Mouse (Mus musculus) midbrain, embryonic 14.5 days (tissue): ENCODE measurements at regions not wholly inside any gene's neighbourhood (a gene's known extent, or its start where the extent isn't known, plus 50 kb on each side); places are given as distances from the start of the nearest gene placed in this dataset.

Source experiments
- ATAC-seq: fragments of 200-750 bp; cut with Nextera tagmentation; 2 replicates; pipeline ENCODE4 v1.8.0; 2017; ENCODE audit warnings: moderate number of reproducible peaks, moderate library complexity; ENCODE audit not compliant: low FRiP score, low TSS enrichment
- DNase-seq: peaks from one replicate; pipeline ENCODE4 v3.0.0-alpha.2; 2015
- H3K27ac ChIP-seq: fragments of 300-500 bp; sonication (generic); replicated peaks from 2 replicates; pipeline ENCODE4 v1.5.1; 2014; ENCODE audit warnings: mild to moderate bottlenecking, low read depth, low read length, moderate library complexity
- H3K27me3 ChIP-seq: fragments of 300-500 bp; sonication (generic); 2 replicates; pipeline ENCODE4 v1.6.1; 2014; ENCODE audit warnings: low read length, control low read depth, mixed read lengths; ENCODE audit not compliant: control insufficient read depth, insufficient read depth
- H3K36me3 ChIP-seq: fragments of 300-500 bp; sonication (generic); 2 replicates; pipeline ENCODE4 v1.6.1; 2014; ENCODE audit warnings: low read length, control low read depth; ENCODE audit not compliant: control insufficient read depth, insufficient read depth
- H3K4me1 ChIP-seq: fragments of 300-500 bp; sonication (generic); 2 replicates; pipeline ENCODE4 v1.6.1; 2014; ENCODE audit warnings: mild to moderate bottlenecking, antibody characterized with exemption, low read length, control low read depth; ENCODE audit not compliant: control insufficient read depth, insufficient read depth
- H3K4me2 ChIP-seq: fragments of 300-500 bp; sonication (generic); 2 replicates; pipeline ENCODE4 v1.6.1; 2014; ENCODE audit warnings: mild to moderate bottlenecking, low read length, moderate library complexity
- H3K4me3 ChIP-seq: fragments of 300-500 bp; sonication (generic); replicated peaks from 2 replicates; pipeline ENCODE4 v1.5.1; 2014; ENCODE audit warnings: low read depth, low read length
- H3K9ac ChIP-seq: fragments of 300-500 bp; sonication (generic); replicated peaks from 2 replicates; pipeline ENCODE4 v1.6.1; 2014; ENCODE audit warnings: mild to moderate bottlenecking, low read length, moderate library complexity
- H3K9me3 ChIP-seq: fragments of 300-500 bp; sonication (generic); 2 replicates; pipeline ENCODE4 v1.6.1; 2016; ENCODE audit warnings: low read length, control low read depth, mixed read lengths; ENCODE audit not compliant: control insufficient read depth
- WGBS: fragments of 180-500 bp; shearing (Covaris S2); extraction: QIAGEN DNeasy Blood & Tissue Kit; methylation state at CpG from one replicate; pipeline ENCODE4 v1.1.7; 2014; 5-methylcytosine and 5-hydroxymethylcytosine counted together

- no peak overlapping the region for H3K4me3 ChIP-seq
- H3K4me1 ChIP-seq: no peaks in the 10 kb centered on the region
- H3K9me3 ChIP-seq: no peaks in the 10 kb centered on the region
- H3K36me3 ChIP-seq: no peaks in the 10 kb centered on the region
- DNase-seq (no peak), ATAC-seq (no peak)
- WGBS: 82% methylated on average over 7 of the region's 7 CpGs
- H3K27ac ChIP-seq: no peak overlapping the region
- H3K4me2 ChIP-seq: no peak overlapping the region
- H3K9ac ChIP-seq: no peak overlapping the region
- no peaks in the 10 kb centered on the region for H3K27me3 ChIP-seq
These were observed 302.9 kb downstream of the Pik3r1 start for GRCm38 (mm10) chr13:101464928-101465747.

- H3K4me1 ChIP-seq: no peaks in the 10 kb centered on the region
- H3K4me2 ChIP-seq: no peak overlapping the region
- no peaks in the 10 kb centered on the region for H3K36me3 ChIP-seq
- DNase-seq (no peak), ATAC-seq (no peak)
- 71% methylated on average over 2 of the region's 2 CpGs for WGBS
- no peaks in the 10 kb centered on the region for H3K27me3 ChIP-seq
- no peak overlapping the region for H3K9ac ChIP-seq
- no peaks in the 10 kb centered on the region for H3K9me3 ChIP-seq
- H3K27ac ChIP-seq: no peak overlapping the region
- no peak overlapping the region for H3K4me3 ChIP-seq
These were observed 311.1 kb downstream of the Pik3r1 start for GRCm38 (mm10) chr13:101456926-101457325.

- H3K4me2 ChIP-seq: no peak overlapping the region
- ATAC-seq: no peak
- no peak for DNase-seq
- H3K4me3 ChIP-seq: no peak overlapping the region
- no peak overlapping the region for H3K9ac ChIP-seq
- H3K36me3 ChIP-seq: no peaks in the 10 kb centered on the region
- no peaks in the 10 kb centered on the region for H3K4me1 ChIP-seq
- no peaks in the 10 kb centered on the region for H3K27me3 ChIP-seq
- H3K27ac ChIP-seq: no peak overlapping the region
- H3K9me3 ChIP-seq: no peaks in the 10 kb centered on the region
These were observed 313.7 kb downstream of the Pik3r1 start for GRCm38 (mm10) chr13:101454276-101454675.

GRCm38 (mm10) chr13:101450501-101450900 lies 317.5 kb downstream of the Pik3r1 start:
- no peaks in the 10 kb centered on the region for H3K9me3 ChIP-seq
- H3K4me1 ChIP-seq: no peaks in the 10 kb centered on the region
- 92% methylated on average over 6 of the region's 6 CpGs for WGBS
- no peak overlapping the region for H3K4me3 ChIP-seq
- DNase-seq: no peak
- no peaks in the 10 kb centered on the region for H3K36me3 ChIP-seq
- no peak overlapping the region for H3K9ac ChIP-seq
- no peak overlapping the region for H3K27ac ChIP-seq
- no peaks in the 10 kb centered on the region for H3K27me3 ChIP-seq
- ATAC-seq: no peak
- no peak overlapping the region for H3K4me2 ChIP-seq

DNA sequence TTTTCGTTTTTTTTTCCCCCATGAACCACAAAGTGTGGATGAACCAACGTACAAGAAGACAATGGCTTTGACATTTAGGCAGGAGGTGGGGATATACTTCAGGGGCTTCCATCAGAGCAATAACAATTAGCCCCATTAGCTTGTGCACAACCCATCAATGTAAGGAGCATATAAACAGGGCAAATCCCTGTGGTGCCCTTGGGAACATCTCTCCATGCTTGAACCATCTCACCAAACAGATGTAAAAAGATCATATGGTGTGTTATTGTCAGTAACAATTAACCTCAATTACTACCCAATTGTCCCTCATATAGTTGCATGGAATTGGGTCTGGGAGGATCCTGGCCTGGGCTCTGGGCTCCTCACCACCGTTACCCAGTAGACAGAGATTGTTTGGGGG lies 328.5 kb downstream of the Pik3r1 start:
- WGBS: 38% methylated on average over 3 of the region's 3 CpGs
- ATAC-seq (no peak), DNase-seq (no peak)
- Histone ChIP-seq H3K9me3 (no peaks in the 10 kb centered on the region), H3K4me1 (0 out of 2 replicates have a peak, but pooled peaks cover 5% of the 10 kb centered on the region), H3K4me3 (no peak overlapping the region), H3K4me2 (no peak overlapping the region), H3K36me3 (no peaks in the 10 kb centered on the region), H3K27me3 (no peaks in the 10 kb centered on the region), H3K9ac (no peak overlapping the region), H3K27ac (no peak overlapping the region)

DNA sequence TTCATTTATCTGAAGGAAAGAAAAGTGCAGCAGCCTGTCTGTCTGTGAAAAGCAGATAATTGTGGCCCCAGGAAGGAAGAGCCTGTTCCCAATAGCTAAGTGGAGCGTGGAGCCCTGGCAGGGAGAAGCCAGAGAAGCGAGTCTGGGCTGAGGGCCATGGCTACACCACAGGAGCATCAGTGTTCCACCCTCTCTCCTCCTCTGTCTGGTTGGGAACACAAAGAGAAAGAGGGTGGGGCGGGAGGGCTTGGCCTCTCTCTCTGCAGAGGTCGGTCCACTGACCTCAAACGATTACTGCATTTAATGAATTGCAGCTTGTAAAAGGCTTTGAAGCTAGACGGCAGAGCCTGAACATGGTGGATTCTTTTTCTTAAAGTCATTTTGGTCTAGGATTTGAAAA lies 329.0 kb downstream of the Pik3r1 start:
- H3K4me2 ChIP-seq: no peak overlapping the region
- H3K27ac ChIP-seq: no peak overlapping the region
- no peak for DNase-seq
- no peak overlapping the region for H3K4me3 ChIP-seq
- 19% methylated on average over 6 of the region's 6 CpGs for WGBS
- H3K9me3 ChIP-seq: no peaks in the 10 kb centered on the region
- no peak overlapping the region for H3K9ac ChIP-seq
- H3K27me3 ChIP-seq: no peaks in the 10 kb centered on the region
- H3K36me3 ChIP-seq: no peaks in the 10 kb centered on the region
- 0 out of 2 replicates have a peak, but pooled peaks cover 5% of the 10 kb centered on the region for H3K4me1 ChIP-seq
- no peak for ATAC-seq

DNA sequence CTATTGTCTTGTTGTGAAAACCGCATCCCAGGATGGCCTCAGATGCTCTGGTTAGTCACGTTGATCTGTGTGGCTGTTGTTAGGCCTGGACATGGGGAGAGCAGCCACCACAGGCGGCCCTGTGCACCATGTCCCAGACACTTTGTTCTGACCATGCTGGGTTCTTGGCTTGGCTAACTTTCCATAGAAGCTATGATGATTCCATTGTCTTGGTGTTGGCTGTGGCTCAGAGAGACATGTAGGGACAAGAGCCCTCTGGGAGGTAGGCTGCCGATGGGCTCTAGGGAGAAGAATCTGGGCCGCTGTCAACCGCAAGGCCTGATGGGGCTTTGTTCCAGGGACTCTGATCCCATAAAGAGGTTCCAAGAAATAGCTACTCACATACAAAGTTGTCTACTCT lies 334.9 kb downstream of the Pik3r1 start:
- ATAC-seq (no peak), DNase-seq (no peak)
- Histone ChIP-seq H3K4me2 (no peak overlapping the region), H3K36me3 (no peaks in the 10 kb centered on the region), H3K27me3 (no peaks in the 10 kb centered on the region), H3K9me3 (no peaks in the 10 kb centered on the region), H3K4me1 (no peaks in the 10 kb centered on the region), H3K9ac (no peak overlapping the region), H3K4me3 (no peak overlapping the region), H3K27ac (no peak overlapping the region)
- 88% methylated on average over 6 of the region's 6 CpGs for WGBS

DNA sequence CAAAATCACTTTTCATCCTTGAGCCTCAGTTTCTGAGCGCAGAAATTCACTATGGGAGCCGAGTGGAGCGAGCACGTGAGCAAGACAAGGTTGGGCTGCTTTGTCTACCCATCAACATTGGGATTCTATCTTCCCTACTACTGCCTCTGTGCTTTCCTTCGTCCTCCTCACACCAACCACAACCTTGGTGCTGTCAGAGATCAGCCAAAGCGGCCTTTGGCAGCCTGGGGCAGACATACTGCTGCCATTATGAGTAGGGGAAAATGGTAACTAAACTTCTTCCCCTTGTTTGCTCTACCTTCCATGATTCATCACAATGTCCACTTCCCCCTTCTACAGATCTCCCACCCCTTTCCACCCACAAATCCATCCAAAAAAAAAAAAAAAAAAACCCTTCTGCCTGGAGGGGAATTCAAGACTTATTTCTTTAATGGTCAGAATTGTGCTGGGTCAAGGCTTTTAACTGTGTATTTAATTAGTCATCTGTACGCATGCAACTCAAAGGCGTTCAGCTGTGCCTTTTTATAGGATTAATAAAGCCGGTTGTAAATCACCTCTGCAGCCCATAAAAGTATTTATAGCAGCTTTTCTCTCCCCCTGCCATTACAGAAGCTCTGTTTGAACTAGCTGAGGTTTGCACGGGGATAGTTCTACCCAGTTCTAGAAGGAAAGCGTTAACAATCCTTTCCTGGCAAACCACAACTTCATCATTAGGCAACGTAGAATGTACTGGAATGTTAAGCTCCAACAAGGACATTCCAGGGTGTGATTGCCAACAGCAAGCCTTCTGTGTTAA lies 340.4 kb downstream of the Pik3r1 start:
- Histone ChIP-seq H3K27ac (no peak overlapping the region), H3K4me3 (no peak overlapping the region), H3K4me1 (no peaks in the 10 kb centered on the region), H3K9ac (no peak overlapping the region), H3K27me3 (no peaks in the 10 kb centered on the region), H3K36me3 (no peaks in the 10 kb centered on the region), H3K4me2 (no peak overlapping the region), H3K9me3 (no peaks in the 10 kb centered on the region)
- WGBS: 86% methylated on average over 12 of the region's 12 CpGs
- ATAC-seq (no peak), DNase-seq (no peak)

- no peak overlapping the region for H3K4me3 ChIP-seq
- H3K4me2 ChIP-seq: no peak overlapping the region
- no peaks in the 10 kb centered on the region for H3K27me3 ChIP-seq
- WGBS: 52% methylated on average over 5 of the region's 5 CpGs
- ATAC-seq (no peak), DNase-seq (no peak)
- H3K27ac ChIP-seq: no peak overlapping the region
- no peak overlapping the region for H3K9ac ChIP-seq
- H3K4me1 ChIP-seq: no peaks in the 10 kb centered on the region
- no peaks in the 10 kb centered on the region for H3K9me3 ChIP-seq
- no peaks in the 10 kb centered on the region for H3K36me3 ChIP-seq
These were observed 341.6 kb downstream of the Pik3r1 start for GRCm38 (mm10) chr13:101426461-101426860.
